Mouse (Mus musculus): Measurements from ENCODE around the gene Meis2. TPM values are rescaled to one million over a fixed set of nuclear protein-coding genes. Genes with fewer than 3 reads are reported as not detected.

Meis2 gene
- 0.06 TPM for polyA plus RNA-seq (2017; shearing (Covaris generic))

DNA sequence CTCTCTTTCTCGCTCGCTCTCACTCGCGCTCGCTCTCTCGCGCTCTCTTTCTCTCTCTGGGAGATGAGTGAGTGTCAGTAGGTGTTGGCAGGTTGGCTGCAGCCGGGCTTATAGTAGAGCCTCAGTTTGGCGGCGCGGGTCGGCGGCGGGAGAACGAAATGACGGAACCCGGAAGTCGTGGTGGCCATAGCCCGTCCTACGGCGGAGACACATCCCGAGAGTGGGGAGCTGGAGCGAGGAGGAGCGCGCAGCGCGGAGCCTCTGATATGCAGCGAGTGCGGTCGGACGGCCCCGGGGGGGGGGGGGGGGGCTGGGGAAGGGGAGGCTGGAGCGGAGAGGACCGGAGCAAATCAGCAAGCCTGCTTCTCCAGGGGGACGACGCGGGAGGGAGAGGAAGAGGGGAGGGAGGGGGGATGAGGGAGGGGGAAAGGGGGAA lies at the start of gene Meis2:
Meis2 (minus strand) TSS at position 270 of the 436 bp plus-strand sequence.

